Mouse (Mus musculus) heart, postnatal 36 days (tissue): ENCODE data around the gene Gpc1. TPM values are rescaled to one million over a fixed set of nuclear protein-coding genes. Genes with fewer than 3 reads are reported as not detected.

Experiments used
- microRNA-seq, 2 experiments: library from miRNA; unstranded; fragments of <30 nt; microRNA quantifications; one replicate each; pipeline ENCODE4 v1.2.0; 2021; ENCODE audit warnings: borderline number of aligned reads in 2 of 2
- total RNA-seq, 2 experiments: library from RNA; stranded (reverse); gene quantifications; 2 replicates each; pipeline ENCODE4 v1.2.3; 2021

The Gpc1 gene
- total RNA-seq, 2 experiments from 2014 or later = 425 to 453 TPM

Small RNA genes lying within 50 kb of the gene (microRNA-seq; reads per million reads assigned to microRNA genes)
- 27,327 to 30,279 reads per million in 2 experiments for gene Mir149

Other genes with a start within 250 kb of the Gpc1 start
- gene Olfr1412, start 245.9 kb upstream of the Gpc1 start, total RNA-seq = not detected
- not detected for gene Olfr1411, start 237.2 kb upstream of the Gpc1 start, total RNA-seq
- not detected for gene Olfr1410, start 225.9 kb upstream of the Gpc1 start, total RNA-seq
- gene Olfr12, start 213.9 kb upstream of the Gpc1 start, total RNA-seq = not detected
- gene Cops9, start 189.7 kb upstream of the Gpc1 start, total RNA-seq = 100 to 1,000 TPM; 219 to 225 TPM
- not detected for gene Otos, start 182.8 kb upstream of the Gpc1 start, total RNA-seq
- gene Ankmy1, start 71.3 kb downstream of the Gpc1 start, total RNA-seq = not detected
- gene Dusp28, start 75.3 kb downstream of the Gpc1 start, total RNA-seq = 10 to 100 TPM; 12.3 to 13.9 TPM
- 10 to 100 TPM; 79.4 to 82.5 TPM for gene Rnpepl1, start 79.1 kb downstream of the Gpc1 start, total RNA-seq
- gene Capn10, start 102.7 kb downstream of the Gpc1 start, total RNA-seq = 1 to 10 TPM; 8.0 to 8.2 TPM
- gene Gpr35, start 119.2 kb downstream of the Gpc1 start, total RNA-seq = under 1 TPM; 0.36 to 0.41 TPM
- not detected for gene Aqp12, start 174.7 kb downstream of the Gpc1 start, total RNA-seq